Mouse (Mus musculus) sigmoid colon, adult 10 weeks (tissue): Measurements from ENCODE around the gene Ccl4. TPM values are rescaled to one million over a fixed set of nuclear protein-coding genes. Genes with fewer than 3 reads are reported as not detected.

Experiments used
- polyA plus RNA-seq: library from polyadenylated mRNA; stranded (reverse); fragments of 350-450 nt; fragmentation: Illumina TruSeq; extraction: RNeasy Lipid Tissue Mini Kit (QIAGEN cat#74804); gene quantifications from one replicate; pipeline ENCODE4 v1.2.3, GENCODE M21; 2014; ENCODE audit warnings: low read depth, low replicate concordance

Ccl4 gene
- not detected for polyA plus RNA-seq

GRCm38 (mm10) chr11:83662204-83662603 lies at the start of gene Ccl4:
Ccl4 (plus strand) TSS chr11:83662584.

DNA sequence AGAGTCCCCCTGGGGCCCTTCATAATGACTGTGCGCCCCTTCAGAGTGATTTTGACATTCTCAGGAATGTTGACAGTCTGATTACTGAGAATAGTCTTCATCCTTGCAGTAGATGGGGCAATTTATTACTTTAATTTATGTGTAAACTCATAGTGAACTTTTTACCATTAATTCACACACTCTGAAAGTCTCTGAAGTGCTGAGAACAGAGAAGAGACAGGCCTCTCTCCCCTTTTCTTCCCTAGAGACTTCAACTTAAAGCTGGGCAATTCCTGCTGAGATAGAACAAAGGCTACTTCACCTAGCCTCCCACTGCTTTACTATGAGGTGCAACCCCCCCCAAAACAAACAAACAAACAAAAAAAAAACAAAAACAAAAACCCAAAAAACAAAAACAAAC lies 16.9 kb upstream of the Ccl4 start, which contains the start of gene Rpl9-ps1:
TSS of gene Rpl9-ps1 (minus strand) at position 101 of the 400 bp plus-strand sequence.

GRCm38 (mm10) chr11:83649305-83649841 lies 13.0 kb upstream of the Ccl4 start, which contains the start of gene Ccl3:
Ccl3 (minus strand) TSS chr11:83649355.

DNA sequence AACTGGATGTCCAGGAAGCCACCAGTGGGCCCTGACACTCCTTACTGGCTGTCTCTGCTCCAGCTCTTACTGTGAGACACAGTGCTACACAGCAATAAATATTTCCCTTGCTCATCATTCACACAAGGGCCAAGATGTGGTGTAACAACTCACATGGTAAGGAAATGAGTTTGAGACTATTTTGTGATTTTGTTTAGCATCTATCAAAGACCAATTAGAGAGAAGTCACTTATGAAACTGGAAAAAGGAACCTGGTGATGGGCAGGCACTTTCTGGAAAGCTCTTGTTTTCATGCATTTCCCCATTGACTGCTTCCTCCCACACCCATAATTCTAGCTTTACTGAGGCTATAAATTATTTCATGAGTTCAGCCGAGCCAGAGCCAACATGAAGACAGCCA lies 41.3 kb downstream of the Ccl4 start, which contains the start of gene Wfdc17:
TSS of gene Wfdc17 (plus strand) at position 287 of the 400 bp plus-strand sequence.

GRCm38 (mm10) chr11:83708715-83709114 lies 46.3 kb downstream of the Ccl4 start, which contains the start of gene Wfdc18:
Wfdc18 (plus strand) TSS chr11:83709015.

Other genes with a start within 250 kb of the Ccl4 start
- gene Gas2l2, start 233.1 kb upstream of the Ccl4 start, polyA plus RNA-seq = not detected
- not detected for gene 1700020L24Rik, start 224.9 kb upstream of the Ccl4 start, polyA plus RNA-seq
- gene Mmp28, start 199.5 kb upstream of the Ccl4 start, polyA plus RNA-seq = 1.6 TPM
- 241 TPM for gene Taf15, start 189.5 kb upstream of the Ccl4 start, polyA plus RNA-seq
- not detected for gene Heatr9, start 140.4 kb upstream of the Ccl4 start, polyA plus RNA-seq
- gene Ccl5, start 132.1 kb upstream of the Ccl4 start, polyA plus RNA-seq = 1.9 TPM
- gene Ccl9, start 83.9 kb upstream of the Ccl4 start, polyA plus RNA-seq = 36.0 TPM
- gene Ccl6, start 69.5 kb upstream of the Ccl4 start, polyA plus RNA-seq = 1,001 TPM
- gene Rpl9-ps1, start 17.0 kb upstream of the Ccl4 start, polyA plus RNA-seq = not detected
- gene Ccl3, start 13.2 kb upstream of the Ccl4 start, polyA plus RNA-seq = 1.1 TPM
- gene Wfdc17, start 41.4 kb downstream of the Ccl4 start, polyA plus RNA-seq = 44.3 TPM
- 9.8 TPM for gene Wfdc18, start 46.4 kb downstream of the Ccl4 start, polyA plus RNA-seq
- gene Wfdc21, start 84.4 kb downstream of the Ccl4 start, polyA plus RNA-seq = 1.6 TPM
- gene Heatr6, start 91.1 kb downstream of the Ccl4 start, polyA plus RNA-seq = 5.8 TPM
- 25.4 TPM for gene Hnf1b, start 187.5 kb downstream of the Ccl4 start, polyA plus RNA-seq